Mouse (Mus musculus) heart, adult 2 months (tissue): ENCODE data around the gene Gtf2ird2. TPM values are rescaled to one million over a fixed set of nuclear protein-coding genes. Genes with fewer than 3 reads are reported as not detected.

Experiments
- DNase-seq, 2 experiments: peaks; one replicate each; pipeline ENCODE4 v3.0.0; 2021
- H3K27ac ChIP-seq: fragments of 200-600 bp; 2 replicates; pipeline ENCODE4 v1.8.1; 2022
- H3K27me3 ChIP-seq: fragments of 200-500 bp; 2 replicates; pipeline ENCODE4 v1.6.1; 2012; ENCODE audit warnings: mild to moderate bottlenecking, low read length, inconsistent platforms, mixed read lengths; ENCODE audit not compliant: control insufficient read depth, insufficient read depth
- H3K36me3 ChIP-seq: fragments of 200-500 bp; 2 replicates; pipeline ENCODE4 v1.6.1; 2012; ENCODE audit warnings: low read length, inconsistent platforms; ENCODE audit not compliant: control insufficient read depth, insufficient read depth
- H3K4me1 ChIP-seq: fragments of 200-500 bp; 2 replicates; pipeline ENCODE4 v1.6.1; 2011; ENCODE audit warnings: low read length; ENCODE audit not compliant: control insufficient read depth, insufficient read depth
- H3K4me3 ChIP-seq: fragments of 200-600 bp; 2 replicates; pipeline ENCODE4 v1.8.1; 2022
- H3K79me2 ChIP-seq: fragments of 200-500 bp; replicated peaks from 2 replicates; pipeline ENCODE4 v1.6.1; 2012; ENCODE audit warnings: mild to moderate bottlenecking, inconsistent platforms, low read length, moderate library complexity, mixed read lengths; ENCODE audit not compliant: control insufficient read depth, insufficient read depth
- H3K9ac ChIP-seq: fragments of 200-500 bp; 2 replicates; pipeline ENCODE4 v1.6.1; 2012; ENCODE audit warnings: low read depth, mild to moderate bottlenecking, control low read depth, inconsistent platforms, low read length, mixed read lengths
- CTCF ChIP-seq: fragments of 200-600 bp; IDR thresholded peaks from 2 replicates; pipeline ENCODE4 v1.8.1; 2022; ENCODE audit warnings: antibody characterized with exemption, mild to moderate bottlenecking, moderate library complexity
- EP300 ChIP-seq: fragments of 200-500 bp; IDR thresholded peaks from 2 replicates; pipeline ENCODE4 v1.6.1; 2011; ENCODE audit warnings: low read depth, low read length, control low read depth; ENCODE audit not compliant: insufficient read depth
- POLR2A ChIP-seq: fragments of 200-500 bp; IDR thresholded peaks from 2 replicates; pipeline ENCODE4 v1.6.1; 2011; ENCODE audit warnings: mild to moderate bottlenecking, low read depth, low read length, control low read depth; ENCODE audit not compliant: insufficient read depth
- WGBS: fragments of 180-500 bp; shearing (Covaris S2); methylation state at CpG from one replicate; pipeline ENCODE4 v1.1.7; 2018; 5-methylcytosine and 5-hydroxymethylcytosine counted together
- intact Hi-C: fragments of 180-260 bp; cut with DNase I; formaldehyde crosslinking; loops from one replicate; pipeline ENCODE4 v1.15.1; 2025
- long read RNA-seq: library from polyadenylated mRNA; stranded (forward); transcript quantifications from one replicate; pipeline ENCODE4 v2.0.0, GENCODE M21; 2021
- polyA plus RNA-seq: library from polyadenylated mRNA; depleted of rRNA; stranded (reverse); fragments of >200 nt; gene quantifications from 2 replicates; pipeline ENCODE4 v1.2.3, GENCODE M21; 2012; rRNA removed
- total RNA-seq, 2 experiments: library from RNA; stranded (reverse); gene quantifications; 2 replicates each; pipeline ENCODE4 v1.2.3; 2021

Gtf2ird2 gene
- total RNA-seq (1 to 10 TPM; 5.3 to 5.7 TPM), polyA plus RNA-seq (3.7 and 5.4 TPM in 2 replicates)
- long read RNA-seq, partial matches to known transcripts, result 0 of 6 reads
- long read RNA-seq, other reads (novel, unspliced or antisense), result 3 of 6 reads

DNA sequence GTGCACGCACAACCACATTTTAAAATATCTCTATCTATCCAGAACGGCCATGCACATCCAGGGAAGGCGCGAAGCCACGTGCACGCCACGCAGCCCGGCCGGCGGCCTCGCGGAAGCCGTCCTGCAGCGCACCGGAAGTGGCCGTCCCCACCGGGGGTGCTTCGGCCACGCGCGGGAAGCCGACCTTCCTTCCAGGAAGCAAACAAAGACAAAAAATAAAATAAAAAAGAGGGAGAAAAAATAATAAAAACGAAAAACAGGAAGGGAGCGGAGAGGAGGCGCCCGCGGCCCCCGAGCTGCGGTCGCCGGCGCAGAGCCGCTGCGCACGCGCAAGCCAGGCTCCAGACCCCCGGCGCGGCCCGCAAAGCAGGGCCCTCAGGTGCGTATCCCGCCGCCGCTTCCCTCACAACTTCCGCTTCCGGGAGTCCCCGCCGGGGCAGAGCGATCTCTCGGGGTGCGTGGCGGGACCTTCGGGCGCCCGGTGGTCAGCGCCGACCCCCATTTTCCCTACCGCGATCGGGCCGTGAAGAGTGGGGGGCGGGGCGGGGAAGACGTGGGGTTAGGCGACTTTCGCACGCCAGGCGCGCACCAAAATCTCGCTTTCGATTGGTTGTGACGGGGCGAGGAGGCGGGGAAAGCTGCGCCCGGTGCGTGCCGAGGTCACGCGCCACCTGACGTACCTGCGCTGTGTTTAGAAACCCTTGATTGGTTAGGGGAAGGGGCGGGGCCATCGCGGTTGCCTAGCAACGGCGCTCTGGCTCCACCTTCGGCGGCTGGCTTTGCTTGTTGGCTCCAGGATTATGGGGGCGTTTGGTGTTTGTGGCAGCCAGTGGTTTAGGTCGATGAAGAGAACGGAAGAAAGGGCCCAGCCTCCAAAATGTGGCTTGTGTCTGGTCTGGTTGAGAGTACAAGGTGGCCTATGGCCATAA lies at the start of gene Gtf2ird2:
Gene Gtf2ird2 (plus strand): TSS at position 140 of the 929 bp plus-strand sequence.
- Histone ChIP-seq H3K4me1 (peaks cover 12% of the 10 kb centered on the region), H3K9ac (peak within 1 kb of the TSS; percentile 79), H3K27me3 (no peaks in the 10 kb centered on the region), H3K27ac (peak within 1 kb of the TSS; percentile 98), H3K79me2 (no peaks in the 10 kb centered on the region), H3K4me3 (peak within 1 kb of the TSS; percentile 87), H3K36me3 (peaks cover 5% of the 10 kb centered on the region)
- intact Hi-C loops, result loop anchor here (5.0 kb wide), 2 partner anchors 48 to 303 kb away; no protein-coding TSS in a partner anchor
- peak; percentile 27; the same call in 1 of the 2 replicates for TF ChIP-seq POLR2A
- no peak; the same call in none of the 2 replicates for TF ChIP-seq CTCF
- TF ChIP-seq EP300, result no peak
- WGBS, result under 1% methylated on average over 92 of the region's 92 CpGs
- DNase-seq, result peak; percentile 97 to 98

DNA sequence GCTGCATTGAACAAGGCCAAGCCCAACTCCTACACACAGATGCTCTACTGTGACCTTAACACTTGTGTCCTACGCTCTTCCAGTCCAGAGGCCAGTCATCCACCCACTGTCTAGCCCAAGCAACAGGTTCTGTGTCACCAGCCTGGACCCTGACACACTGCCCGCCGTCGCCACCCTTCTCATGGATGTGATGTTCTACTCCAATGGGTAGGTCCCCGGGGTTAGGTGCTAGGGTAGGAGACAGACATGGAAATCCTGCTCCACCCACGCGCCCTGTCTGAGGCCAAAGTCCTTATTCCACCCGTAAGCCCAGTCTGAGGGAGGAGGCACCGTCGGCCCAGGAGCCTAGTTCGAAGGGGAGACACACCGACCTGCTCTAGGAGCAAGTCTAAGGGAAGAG lies 47.8 kb upstream of the Gtf2ird2 start:
- Histone ChIP-seq H3K4me3 (no peak overlapping the region), H3K27me3 (no peaks in the 10 kb centered on the region), H3K79me2 (no peaks in the 10 kb centered on the region), H3K27ac (no peak overlapping the region), H3K36me3 (no peaks in the 10 kb centered on the region), H3K4me1 (no peaks in the 10 kb centered on the region), H3K9ac (no peak overlapping the region)
- intact Hi-C loops, result no loop called here
- 94% methylated on average over 12 of the region's 12 CpGs for WGBS
- TF ChIP-seq EP300, result no peak
- no peak for TF ChIP-seq POLR2A
- TF ChIP-seq CTCF, result no peak
- DNase-seq, result no peak

DNA sequence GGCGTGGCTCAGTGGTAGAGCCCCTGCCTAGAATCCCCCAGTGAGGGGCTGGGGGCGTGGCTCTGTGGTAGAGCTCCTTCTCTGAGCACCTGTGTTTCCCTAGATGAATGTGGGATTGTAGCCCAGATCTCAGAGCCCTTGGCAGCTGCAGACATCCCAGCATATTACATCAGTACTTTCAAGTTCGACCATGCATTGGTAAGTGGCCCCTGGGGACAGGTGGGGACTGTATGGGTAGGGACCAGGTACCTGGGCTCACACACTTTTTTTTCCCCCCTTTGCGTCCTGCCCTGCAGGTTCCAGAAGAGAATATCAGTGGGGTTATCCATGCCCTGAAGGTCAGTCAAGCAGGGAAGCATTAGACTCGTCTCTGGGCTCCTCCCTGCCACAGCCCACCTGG lies 45.9 kb upstream of the Gtf2ird2 start:
- WGBS, result 69% methylated on average over 5 of the region's 5 CpGs
- no peak overlapping the region for H3K4me3 ChIP-seq
- DNase-seq, result no peak
- H3K27me3 ChIP-seq, result no peaks in the 10 kb centered on the region
- no peaks in the 10 kb centered on the region for H3K79me2 ChIP-seq
- intact Hi-C loops, result no loop called here
- H3K36me3 ChIP-seq, result no peaks in the 10 kb centered on the region
- H3K9ac ChIP-seq, result no peak overlapping the region
- no peak overlapping the region for H3K27ac ChIP-seq
- TF ChIP-seq POLR2A, result no peak
- TF ChIP-seq EP300, result no peak
- TF ChIP-seq CTCF, result no peak
- no peaks in the 10 kb centered on the region for H3K4me1 ChIP-seq

DNA sequence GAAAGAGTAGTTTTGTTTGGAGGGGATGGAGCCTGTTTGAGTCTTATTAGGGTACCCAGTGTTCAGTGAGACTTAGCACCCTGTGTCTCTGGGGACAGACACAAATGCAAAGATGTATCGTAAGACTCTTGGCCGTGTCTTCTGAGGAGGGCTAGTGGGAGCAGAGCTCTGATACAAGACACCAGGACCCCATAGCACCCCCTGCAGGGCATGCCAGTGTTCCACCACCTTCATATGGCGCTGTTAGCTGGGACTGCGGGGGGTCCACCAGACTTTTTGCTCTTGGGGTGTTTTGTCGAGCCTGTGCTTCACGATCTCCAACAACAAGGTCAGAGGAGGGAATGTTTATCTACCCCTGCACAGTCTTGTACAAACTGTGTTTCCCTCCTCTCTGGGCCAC lies 44.4 kb upstream of the Gtf2ird2 start:
- Histone ChIP-seq H3K4me1 (no peaks in the 10 kb centered on the region), H3K27me3 (no peaks in the 10 kb centered on the region), H3K36me3 (no peaks in the 10 kb centered on the region), H3K9ac (no peak overlapping the region), H3K79me2 (no peaks in the 10 kb centered on the region), H3K27ac (no peak overlapping the region), H3K4me3 (no peak overlapping the region)
- 83% methylated on average over 6 of the region's 6 CpGs for WGBS
- DNase-seq, result no peak
- no peak for TF ChIP-seq CTCF
- TF ChIP-seq EP300, result no peak
- no peak for TF ChIP-seq POLR2A
- intact Hi-C loops, result no loop called here

DNA sequence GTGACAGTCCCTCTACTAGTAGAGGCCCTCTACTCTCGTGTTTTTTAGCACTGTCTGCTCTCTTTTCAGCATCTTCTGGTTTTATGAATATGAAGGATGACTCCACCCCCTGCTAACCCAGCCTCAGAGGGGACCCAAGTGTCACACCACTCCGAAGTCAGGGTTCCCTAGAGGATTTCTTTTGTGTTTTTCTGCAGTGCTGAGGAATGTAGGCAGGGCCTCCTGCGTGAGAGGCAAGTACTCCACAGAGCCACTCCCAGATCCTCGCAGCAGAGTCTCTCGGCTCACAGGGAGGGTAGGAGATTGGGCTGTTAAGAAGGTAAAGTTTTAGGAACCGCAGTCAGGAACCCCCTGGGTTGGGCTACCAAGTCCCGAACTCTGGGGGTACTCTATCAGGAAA lies 42.6 kb upstream of the Gtf2ird2 start:
- no peak for TF ChIP-seq EP300
- no peak for TF ChIP-seq POLR2A
- no peak for TF ChIP-seq CTCF
- Histone ChIP-seq H3K9ac (no peak overlapping the region), H3K27me3 (no peaks in the 10 kb centered on the region), H3K27ac (no peak overlapping the region), H3K36me3 (no peaks in the 10 kb centered on the region), H3K4me1 (no peaks in the 10 kb centered on the region), H3K4me3 (no peak overlapping the region), H3K79me2 (no peaks in the 10 kb centered on the region)
- WGBS, result 72% methylated on average over 7 of the region's 7 CpGs
- intact Hi-C loops, result no loop called here
- DNase-seq, result no peak

DNA sequence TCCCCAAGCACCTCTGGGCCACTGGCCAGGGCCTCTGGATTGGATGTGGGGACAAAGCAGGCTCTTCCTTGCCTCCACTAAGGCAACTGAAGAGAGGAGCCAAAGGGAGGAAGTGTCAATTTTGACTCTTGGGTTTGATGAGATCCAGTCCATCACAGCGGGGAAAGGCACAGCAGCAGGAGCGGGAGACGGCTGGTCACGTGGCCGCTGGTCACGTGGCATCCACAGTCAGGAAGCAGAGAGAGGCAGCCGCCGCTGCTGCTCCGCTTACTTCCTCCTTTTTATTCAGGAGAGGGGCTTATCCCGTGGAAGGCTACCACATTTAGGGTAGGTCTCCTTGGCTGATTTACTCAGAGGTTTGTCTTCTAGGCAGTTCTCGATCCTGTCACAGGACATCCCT lies 41.4 kb upstream of the Gtf2ird2 start:
- TF ChIP-seq CTCF (no peak), EP300 (no peak), POLR2A (no peak)
- Histone ChIP-seq H3K27ac (no peak overlapping the region), H3K36me3 (no peaks in the 10 kb centered on the region), H3K4me1 (no peaks in the 10 kb centered on the region), H3K79me2 (no peaks in the 10 kb centered on the region), H3K4me3 (no peak overlapping the region), H3K27me3 (no peaks in the 10 kb centered on the region), H3K9ac (no peak overlapping the region)
- intact Hi-C loops, result no loop called here
- 73% methylated on average over 11 of the region's 11 CpGs for WGBS
- peak in 1 of 2 experiments; percentile 29 for DNase-seq
